In the genomic region with DNA sequence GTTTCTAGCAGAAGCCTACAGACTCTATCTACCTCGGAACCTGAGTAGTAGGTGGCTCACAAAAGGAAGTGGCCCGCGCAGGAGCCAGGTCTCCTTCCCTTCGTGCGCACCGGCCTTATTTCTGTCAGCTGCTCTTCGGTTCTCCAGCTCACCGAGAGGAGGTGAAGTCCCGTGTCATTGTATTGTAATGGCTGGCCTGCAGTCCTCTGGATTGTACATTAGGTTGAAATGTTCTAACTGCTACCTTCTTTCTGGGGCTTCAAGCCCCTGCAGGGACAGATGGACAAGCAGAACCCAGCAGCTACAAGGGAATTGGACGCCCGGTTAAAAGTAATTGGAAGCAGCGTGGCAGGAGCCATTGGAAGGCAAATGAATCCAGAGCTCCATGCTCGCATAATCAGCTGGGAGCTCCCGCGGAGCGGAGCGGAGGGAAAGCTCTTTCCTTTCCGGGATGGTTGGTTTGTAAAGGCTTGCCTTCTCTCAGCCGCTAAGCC, we compare ENCODE assay signal across 8 mouse cellular contexts.
DNase-seq lines count a peak whose midpoint lies in the region; ATAC-seq and TF ChIP-seq lines count a peak whose summit lies in the region.

No protein-coding gene starts in this region.

- H3K27me3 ChIP-seq in lung, postnatal 0 days (replicated peaks; ENCODE audit: insufficient read depth, low read length), result no peaks in the 10 kb centered on the region
- H3K27me3 ChIP-seq in neural tube, embryonic 15.5 days (replicated peaks), result 0 out of 2 replicates have a peak, but pooled peaks cover 5% of the 10 kb centered on the region

- TF ChIP-seq CTCF in lung, postnatal 0 days (IDR thresholded peaks at IDR 0.05), result no peak

- TF ChIP-seq EP300 in lung, postnatal 0 days (IDR thresholded peaks at IDR 0.05), result no peak

- H3K36me3 ChIP-seq in lung, postnatal 0 days (ENCODE audit: insufficient read depth, low read length), result no peaks in the 10 kb centered on the region
- no peaks in the 10 kb centered on the region for H3K36me3 ChIP-seq in neural tube, embryonic 15.5 days

- peak; percentile 7 for DNase-seq in lung, postnatal 0 days (ENCODE audit: low spot score)
- DNase-seq in lung, postnatal 25 days (ENCODE audit: low spot score), result no peak
- DNase-seq in embryo, embryonic 10.5 days (ENCODE audit: low spot score), result peak; percentile 79
- DNase-seq in heart, postnatal 14 days, result peak; percentile 4 to 10
- DNase-seq in kidney, postnatal 25 days, result peak; percentile 4 to 39
- no peak for DNase-seq in gastrocnemius, postnatal 4 days (ENCODE audit: low spot score in 2 of 2)
- DNase-seq in urinary bladder, adult 2 months (ENCODE audit: low spot score), result no peak

- H3K4me1 ChIP-seq in lung, postnatal 0 days (ENCODE audit: insufficient read depth, low read depth, low read length), result no peaks in the 10 kb centered on the region
- peaks cover 16% of the 10 kb centered on the region for H3K4me1 ChIP-seq in neural tube, embryonic 15.5 days

- no peak overlapping the region for H3K4me3 ChIP-seq in lung, postnatal 0 days (ENCODE audit: low read depth, low read length)
- H3K4me3 ChIP-seq in neural tube, embryonic 15.5 days (replicated peaks), result peak overlapping the region; percentile 23

- intact Hi-C loops in heart, postnatal 14 days (cut with DNase I), result no loop called here

- 5% methylated on average over 19 of the region's 19 CpGs for WGBS in lung, postnatal 0 days
- WGBS in neural tube, embryonic 15.5 days, result 1% methylated on average over 19 of the region's 19 CpGs

- H3K9me3 ChIP-seq in lung, postnatal 0 days (ENCODE audit: low read length), result no peaks in the 10 kb centered on the region
- no peaks in the 10 kb centered on the region for H3K9me3 ChIP-seq in neural tube, embryonic 15.5 days (replicated peaks)

- H3K4me2 ChIP-seq in lung, postnatal 0 days (replicated peaks; ENCODE audit: low read depth, low read length), result peak overlapping the region; percentile 31
- peak overlapping the region; percentile 58 for H3K4me2 ChIP-seq in neural tube, embryonic 15.5 days

- no peak for ATAC-seq in lung, postnatal 0 days
- no peak for ATAC-seq in neural tube, embryonic 15.5 days (ENCODE audit: low FRiP score)

- no peak overlapping the region for H3K9ac ChIP-seq in lung, postnatal 0 days (replicated peaks; ENCODE audit: low read depth)
- 0 out of 2 replicates have a peak overlapping the region, but pooled peaks have one; percentile 9 for H3K9ac ChIP-seq in neural tube, embryonic 15.5 days (replicated peaks)

- no peak overlapping the region for H3K27ac ChIP-seq in lung, postnatal 0 days (ENCODE audit: low read length)
- peak overlapping the region; percentile 63 for H3K27ac ChIP-seq in neural tube, embryonic 15.5 days (replicated peaks)

Comparison
In these comparisons a context has a peak if more than half of its experiments do, and no peak if none do; other contexts are left out.
1. DNase-seq: peak in lung, postnatal 0 days (single experiment), embryo, embryonic 10.5 days (single experiment), heart, postnatal 14 days (2 of 2) and kidney, postnatal 25 days (2 of 2); none in lung, postnatal 25 days (single experiment), gastrocnemius, postnatal 4 days (0 of 2) and urinary bladder, adult 2 months (single experiment).